Mouse (Mus musculus): ENCODE data around the gene G0s2.

GRCm38 (mm10) chr1:193261897-193262548 is 11.0 kb downstream of the G0s2 start:
- TF ChIP-seq CTCF (IDR thresholded peaks at IDR 0.05; ENCODE audit: borderline replicate concordance, insufficient read depth, low read depth, low read length) (no peak), POLR2A (IDR thresholded peaks at IDR 0.05; ENCODE audit: borderline replicate concordance, insufficient read depth, low read length) (no peak)
